29 mouse cellular contexts compared by ENCODE assay signal in the genomic region with DNA sequence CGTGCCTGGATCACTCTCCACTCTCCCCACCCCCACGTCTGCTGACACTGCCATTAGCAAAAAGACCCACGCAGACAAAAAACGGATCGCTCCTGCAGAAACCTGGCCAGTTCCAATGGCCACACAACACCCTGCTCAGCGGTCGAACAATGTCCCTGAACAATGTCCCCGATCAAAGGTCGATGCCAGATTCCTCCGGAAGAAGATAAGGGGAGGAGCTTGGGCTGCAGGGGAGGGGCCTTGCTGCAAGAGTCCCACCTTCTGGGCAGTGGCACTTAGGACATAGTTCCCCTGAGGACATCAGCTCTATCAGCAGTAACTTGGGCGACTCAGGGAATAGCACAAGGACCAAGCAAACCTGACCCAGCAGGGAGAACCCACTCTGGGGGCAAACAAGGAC. TPM values are rescaled to one million over a fixed set of nuclear protein-coding genes. Genes with fewer than 3 reads are reported as not detected.
DNase-seq lines count a peak whose midpoint lies in the region; ATAC-seq and TF ChIP-seq lines count a peak whose summit lies in the region.
"Had no signal": no experiment of that assay in that cellular context is flagged by ENCODE, and none has a peak within 500 bp of the region (broad histone marks: within the 10 kb centered on the region; RNA-seq: fewer than 3 reads in every experiment).

No protein-coding gene starts in this region.

- no peak overlapping the region for H3K4me2 ChIP-seq in kidney, embryonic 14.5 days (replicated peaks; ENCODE audit: low read depth, low read length)
- no peak overlapping the region for H3K4me2 ChIP-seq in intestine, embryonic 16.5 days (ENCODE audit: low read depth, low read length)
- H3K4me2 ChIP-seq: heart, embryonic 11.5 days; midbrain, embryonic 13.5 days had no signal

- no peaks in the 10 kb centered on the region for H3K9me3 ChIP-seq in kidney, embryonic 14.5 days (ENCODE audit: control insufficient read depth, low read length)
- H3K9me3 ChIP-seq in intestine, embryonic 16.5 days (ENCODE audit: control insufficient read depth, low read length), result no peaks in the 10 kb centered on the region
- H3K9me3 ChIP-seq in embryonic facial prominence, embryonic 10.5 days, result no peaks in the 10 kb centered on the region
- H3K9me3 ChIP-seq: G1E; megakaryocyte, embryonic 14.5 days; midbrain, embryonic 13.5 days had no signal

- H3K9ac ChIP-seq in kidney, embryonic 14.5 days (ENCODE audit: low read depth, low read length), result no peak overlapping the region
- H3K9ac ChIP-seq in intestine, embryonic 16.5 days (ENCODE audit: low read depth, low read length), result no peak overlapping the region
- H3K9ac ChIP-seq: midbrain, embryonic 13.5 days had no signal

- H3K36me3 ChIP-seq in kidney, adult 2 months (ENCODE audit: control insufficient read depth, insufficient read depth, low read length), result no peaks in the 10 kb centered on the region
- no peaks in the 10 kb centered on the region for H3K36me3 ChIP-seq in kidney, embryonic 14.5 days (ENCODE audit: control insufficient read depth, insufficient read depth, low read length)
- no peaks in the 10 kb centered on the region for H3K36me3 ChIP-seq in intestine, embryonic 16.5 days (ENCODE audit: control insufficient read depth, insufficient read depth, low read length)
- H3K36me3 ChIP-seq in small intestine, adult 2 months (ENCODE audit: control insufficient read depth, insufficient read depth, low read length), result no peaks in the 10 kb centered on the region
- no peaks in the 10 kb centered on the region for H3K36me3 ChIP-seq in embryonic facial prominence, embryonic 10.5 days (replicated peaks)
- H3K36me3 ChIP-seq: G1E; midbrain, embryonic 13.5 days had no signal

- H3K27me3 ChIP-seq in kidney, adult 2 months (replicated peaks; ENCODE audit: control insufficient read depth, insufficient read depth, low read length), result no peaks in the 10 kb centered on the region
- peaks cover 91% of the 10 kb centered on the region for H3K27me3 ChIP-seq in kidney, embryonic 14.5 days (ENCODE audit: control insufficient read depth, insufficient read depth, low read length)
- peaks cover 24% of the 10 kb centered on the region for H3K27me3 ChIP-seq in intestine, embryonic 16.5 days (replicated peaks; ENCODE audit: control insufficient read depth, insufficient read depth, low read length)
- H3K27me3 ChIP-seq in small intestine, adult 2 months (ENCODE audit: control insufficient read depth, insufficient read depth, low read length), result peaks cover 18% of the 10 kb centered on the region
- H3K27me3 ChIP-seq in embryonic facial prominence, embryonic 10.5 days (replicated peaks; ENCODE audit: low read depth, poor library complexity, severe bottlenecking), result peaks cover 100% of the 10 kb centered on the region

- TF ChIP-seq POLR2A in kidney, adult 2 months (IDR thresholded peaks at IDR 0.05; ENCODE audit: low read depth, low read length), result no peak
- TF ChIP-seq POLR2A in small intestine, adult 2 months (IDR thresholded peaks at IDR 0.05; ENCODE audit: low read depth, low read length), result no peak

- intact Hi-C loops in gastrocnemius, adult 2 months (cut with DNase I), result no loop called here

- no peak for TF ChIP-seq CTCF in kidney, adult 2 months (conservative IDR thresholded peaks at IDR 0.05; ENCODE audit: insufficient read depth, insufficient read length, low read depth, low read length)
- no peak for TF ChIP-seq CTCF in small intestine, adult 2 months (IDR thresholded peaks at IDR 0.05; ENCODE audit: extremely low read depth, insufficient read length, insufficient replicate concordance, low read depth, low read length)
- no peak for TF ChIP-seq CTCF in gastrocnemius, adult 2 months (IDR thresholded peaks at IDR 0.05)

- no peak overlapping the region for H3K27ac ChIP-seq in kidney, adult 2 months (ENCODE audit: insufficient read depth, low read depth, low read length)
- no peak overlapping the region for H3K27ac ChIP-seq in kidney, embryonic 14.5 days (ENCODE audit: low read depth, low read length)
- no peak overlapping the region for H3K27ac ChIP-seq in intestine, embryonic 16.5 days (ENCODE audit: low read length)
- peak overlapping the region; percentile 56; the same call in 1 of the 2 replicates for H3K27ac ChIP-seq in small intestine, adult 2 months (ENCODE audit: insufficient read depth, low read depth, low read length)
- H3K27ac ChIP-seq in embryonic facial prominence, embryonic 10.5 days (replicated peaks), result no peak overlapping the region
- H3K27ac ChIP-seq in gastrocnemius, adult 2 months, result no peak overlapping the region
- H3K27ac ChIP-seq: kidney, postnatal 0 days; left cerebral cortex, adult 2 months; midbrain, embryonic 13.5 days; stomach, postnatal 0 days had no signal

- peak; percentile 90 for DNase-seq in kidney, adult 2 months
- peak; percentile 74 for DNase-seq in kidney, postnatal 14 days
- DNase-seq in embryonic facial prominence, embryonic 10.5 days (ENCODE audit: low spot score), result no peak
- DNase-seq in gastrocnemius, adult 2 months, result no peak
- DNase-seq: adrenal gland, adult 8-10 months; cerebellum, adult 18-20 months; cerebellum, postnatal 14 days; embryo, embryonic 11 days; heart, adult 11 months; layer of hippocampus, adult 9-11 months; lung, adult 2 months; thymus, adult 2 months had no signal

- no peak for ATAC-seq in kidney, embryonic 14.5 days (ENCODE audit: low FRiP score, low TSS enrichment)
- ATAC-seq in intestine, embryonic 16.5 days, result 0 out of 2 replicates have a peak, but pooled peaks have one; percentile 12
- ATAC-seq: activated CD4-positive, CD25-positive, alpha-beta regulatory T cell, adult 4 months; forebrain, embryonic 14.5 days; hindbrain, embryonic 16.5 days; midbrain, embryonic 13.5 days had no signal

- H3K4me3 ChIP-seq in kidney, adult 2 months (ENCODE audit: insufficient read depth, low read depth, low read length), result no peak overlapping the region
- H3K4me3 ChIP-seq in kidney, embryonic 14.5 days (ENCODE audit: low read length), result no peak overlapping the region
- H3K4me3 ChIP-seq in intestine, embryonic 16.5 days (ENCODE audit: low read length), result no peak overlapping the region
- no peak overlapping the region for H3K4me3 ChIP-seq in small intestine, adult 2 months (ENCODE audit: low read depth, low read length)
- H3K4me3 ChIP-seq in embryonic facial prominence, embryonic 10.5 days, result no peak overlapping the region
- H3K4me3 ChIP-seq in gastrocnemius, adult 2 months, result no peak overlapping the region
- H3K4me3 ChIP-seq: left cerebral cortex, adult 2 months; megakaryocyte, embryonic 14.5 days; midbrain, embryonic 13.5 days had no signal

- H3K4me1 ChIP-seq in kidney, adult 2 months (ENCODE audit: control insufficient read depth, insufficient read depth, low read length), result no peaks in the 10 kb centered on the region
- peaks cover 18% of the 10 kb centered on the region for H3K4me1 ChIP-seq in kidney, embryonic 14.5 days (ENCODE audit: control insufficient read depth, insufficient read depth, low read length)
- H3K4me1 ChIP-seq in intestine, embryonic 16.5 days (ENCODE audit: control insufficient read depth, insufficient read depth, low read length), result peaks cover 26% of the 10 kb centered on the region
- H3K4me1 ChIP-seq in small intestine, adult 2 months (ENCODE audit: control insufficient read depth, insufficient read depth, insufficient read length, low read length), result peaks cover 27% of the 10 kb centered on the region
- H3K4me1 ChIP-seq in embryonic facial prominence, embryonic 10.5 days, result peaks cover 42% of the 10 kb centered on the region

- WGBS in kidney, adult 2 months, result 28% methylated on average over 11 of the region's 11 CpGs
- WGBS in kidney, embryonic 14.5 days, result 28% methylated on average over 11 of the region's 11 CpGs
- 22% methylated on average over 11 of the region's 11 CpGs for WGBS in intestine, embryonic 16.5 days
- 15% methylated on average over 11 of the region's 11 CpGs for WGBS in small intestine, adult 2 months
- 26% methylated on average over 11 of the region's 11 CpGs for WGBS in embryonic facial prominence, embryonic 10.5 days

RNA-seq across cellular contexts. Expression of gene Adamtsl5, which starts 3.7 kb away (rescaled TPM):
- polyA plus RNA-seq in kidney, adult 2 months (2012; rRNA removed), result 5.5 and 7.4 TPM in 2 replicates
- polyA plus RNA-seq in kidney, embryonic 14.5 days (2014; fragmentation: Nextera tagmentation; extraction: Ambion mirVana), result 1.2 and 2.7 TPM in 2 replicates
- 28.2 and 37.2 TPM in 2 replicates for polyA plus RNA-seq in intestine, embryonic 16.5 days (2015; fragmentation: Nextera tagmentation; extraction: Ambion mirVana)
- 74.2 and 136 TPM in 2 replicates for polyA plus RNA-seq in small intestine, adult 2 months (2012; rRNA removed)
- polyA plus RNA-seq in embryonic facial prominence, embryonic 10.5 days (2016; fragmentation: Nextera tagmentation; extraction: Ambion mirVana), result 0.65 and 0.88 TPM in 2 replicates
- 10 to 100 TPM; 26.2 to 43.3 TPM for total RNA-seq in gastrocnemius, adult 2 months (2021)
- total RNA-seq: monocyte, adult 5-6 weeks; neutrophil, adult 5-6 weeks had no signal
- polyA plus RNA-seq: activated CD4-positive, CD25-positive, alpha-beta regulatory T cell, adult 4 months had no signal

RNA-seq across cellular contexts. Expression of gene Plk5, which starts 4.4 kb away (rescaled TPM):
- polyA plus RNA-seq in kidney, adult 2 months (2012; rRNA removed), result 1.8 and 2.0 TPM in 2 replicates
- polyA plus RNA-seq in kidney, embryonic 14.5 days (2014; fragmentation: Nextera tagmentation; extraction: Ambion mirVana), result 0.62 and 0.66 TPM in 2 replicates
- 0.39 and 0.64 TPM in 2 replicates for polyA plus RNA-seq in intestine, embryonic 16.5 days (2015; fragmentation: Nextera tagmentation; extraction: Ambion mirVana)
- polyA plus RNA-seq in small intestine, adult 2 months (2012; rRNA removed), result 0.75 and 5.9 TPM in 2 replicates
- polyA plus RNA-seq in embryonic facial prominence, embryonic 10.5 days (2016; fragmentation: Nextera tagmentation; extraction: Ambion mirVana), result 0.37 and 0.43 TPM in 2 replicates
- under 1 TPM; 0.10 to 0.45 TPM for total RNA-seq in gastrocnemius, adult 2 months (2021)
- total RNA-seq: CH12.LX; G1E; hematopoietic stem cell, adult 5-6 weeks; monocyte, adult 5-6 weeks; neutrophil, adult 5-6 weeks had no signal
- polyA plus RNA-seq: activated CD4-positive, CD25-positive, alpha-beta regulatory T cell, adult 4 months; G1E; heart, embryonic 11.5 days had no signal

RNA-seq across cellular contexts. Expression of gene Reep6, which starts 22.1 kb away (rescaled TPM):
- 24.7 and 25.1 TPM in 2 replicates for polyA plus RNA-seq in kidney, adult 2 months (2012; rRNA removed)
- polyA plus RNA-seq in kidney, embryonic 14.5 days (2014; fragmentation: Nextera tagmentation; extraction: Ambion mirVana), result 5.6 and 7.1 TPM in 2 replicates
- 255 and 314 TPM in 2 replicates for polyA plus RNA-seq in intestine, embryonic 16.5 days (2015; fragmentation: Nextera tagmentation; extraction: Ambion mirVana)
- 186 and 287 TPM in 2 replicates for polyA plus RNA-seq in small intestine, adult 2 months (2012; rRNA removed)
- polyA plus RNA-seq in embryonic facial prominence, embryonic 10.5 days (2016; fragmentation: Nextera tagmentation; extraction: Ambion mirVana), result 6.6 TPM in 2 replicates
- total RNA-seq in gastrocnemius, adult 2 months (2021), result 1 to 10 TPM; 1.5 to 2.5 TPM
- total RNA-seq: monocyte, adult 5-6 weeks; neutrophil, adult 5-6 weeks had no signal
- polyA plus RNA-seq: activated CD4-positive, CD25-positive, alpha-beta regulatory T cell, adult 4 months had no signal

RNA-seq across cellular contexts. Expression of gene Pcsk4, which starts 22.6 kb away (rescaled TPM):
- polyA plus RNA-seq in kidney, adult 2 months (2012; rRNA removed), result 9.1 and 12.2 TPM in 2 replicates
- polyA plus RNA-seq in kidney, embryonic 14.5 days (2014; fragmentation: Nextera tagmentation; extraction: Ambion mirVana), result 6.2 and 8.1 TPM in 2 replicates
- 10.8 and 12.9 TPM in 2 replicates for polyA plus RNA-seq in intestine, embryonic 16.5 days (2015; fragmentation: Nextera tagmentation; extraction: Ambion mirVana)
- 18.0 and 27.0 TPM in 2 replicates for polyA plus RNA-seq in small intestine, adult 2 months (2012; rRNA removed)
- 5.0 and 5.5 TPM in 2 replicates for polyA plus RNA-seq in embryonic facial prominence, embryonic 10.5 days (2016; fragmentation: Nextera tagmentation; extraction: Ambion mirVana)
- total RNA-seq in gastrocnemius, adult 2 months (2021), result 1 to 10 TPM in 1 of 2 experiments, under 1 TPM in 1; 0.84 to 1.0 TPM
- total RNA-seq: neutrophil, adult 5-6 weeks had no signal

RNA-seq across cellular contexts. Expression of gene 2310011J03Rik, which starts 31.6 kb away (rescaled TPM):
- 47.8 and 52.5 TPM in 2 replicates for polyA plus RNA-seq in kidney, adult 2 months (2012; rRNA removed)
- polyA plus RNA-seq in kidney, embryonic 14.5 days (2014; fragmentation: Nextera tagmentation; extraction: Ambion mirVana), result 36.1 and 40.5 TPM in 2 replicates
- polyA plus RNA-seq in intestine, embryonic 16.5 days (2015; fragmentation: Nextera tagmentation; extraction: Ambion mirVana), result 60.4 and 64.3 TPM in 2 replicates
- 47.4 and 74.1 TPM in 2 replicates for polyA plus RNA-seq in small intestine, adult 2 months (2012; rRNA removed)
- polyA plus RNA-seq in embryonic facial prominence, embryonic 10.5 days (2016; fragmentation: Nextera tagmentation; extraction: Ambion mirVana), result 53.7 and 56.2 TPM in 2 replicates
- total RNA-seq in gastrocnemius, adult 2 months (2021), result 1 to 10 TPM; 5.7 to 8.1 TPM

Comparison
In these comparisons a context has a peak if more than half of its experiments do, and no peak if none do; other contexts are left out.
1. DNase-seq: peak in kidney, adult 2 months (single experiment) and kidney, postnatal 14 days (single experiment); none in embryonic facial prominence, embryonic 10.5 days (single experiment) and gastrocnemius, adult 2 months (single experiment).